Mouse (Mus musculus) embryonic fibroblast, embryonic 13.5 days (primary cell): Measurements from ENCODE around the gene Gm19684.
"Not testable (repeated sequence)": the region's sequence is repeated elsewhere in the genome, so short reads cannot be mapped to it uniquely, and the experiment has no call there.

Experiments
- CTCF ChIP-seq: IDR thresholded peaks from 2 replicates; pipeline ENCODE4 v1.5.1; 2011; ENCODE audit warnings: mild to moderate bottlenecking, control low read depth, low read length, moderate library complexity, borderline replicate concordance; ENCODE audit not compliant: insufficient read depth
- POLR2A ChIP-seq: IDR thresholded peaks from 2 replicates; pipeline ENCODE4 v1.6.1; 2011; ENCODE audit warnings: low read depth, mild to moderate bottlenecking, control low read depth, low read length, moderate library complexity

GRCm38 (mm10) chr17:36085976-36086375, 35.5 kb upstream of the Gm19684 start:
- TF ChIP-seq CTCF, POLR2A: not testable (repeated sequence)
